Mouse (Mus musculus) gastrocnemius, adult 18-20 months (tissue): Measurements from ENCODE around the gene Prr5. TPM values are rescaled to one million over a fixed set of nuclear protein-coding genes. Genes with fewer than 3 reads are reported as not detected.
"Not testable (repeated sequence)": the region's sequence is repeated elsewhere in the genome, so short reads cannot be mapped to it uniquely, and the experiment has no call there.

Source experiments
- DNase-seq: peaks from one replicate; pipeline ENCODE4 v3.0.0; 2021; ENCODE audit warnings: low spot score
- total RNA-seq, 2 experiments: library from RNA; stranded (reverse); gene quantifications; 2 replicates each; pipeline ENCODE4 v1.2.3; 2021

The Prr5 gene
- total RNA-seq, 2 experiments from 2014 or later, result 2.4 to 3.2 TPM

DNA sequence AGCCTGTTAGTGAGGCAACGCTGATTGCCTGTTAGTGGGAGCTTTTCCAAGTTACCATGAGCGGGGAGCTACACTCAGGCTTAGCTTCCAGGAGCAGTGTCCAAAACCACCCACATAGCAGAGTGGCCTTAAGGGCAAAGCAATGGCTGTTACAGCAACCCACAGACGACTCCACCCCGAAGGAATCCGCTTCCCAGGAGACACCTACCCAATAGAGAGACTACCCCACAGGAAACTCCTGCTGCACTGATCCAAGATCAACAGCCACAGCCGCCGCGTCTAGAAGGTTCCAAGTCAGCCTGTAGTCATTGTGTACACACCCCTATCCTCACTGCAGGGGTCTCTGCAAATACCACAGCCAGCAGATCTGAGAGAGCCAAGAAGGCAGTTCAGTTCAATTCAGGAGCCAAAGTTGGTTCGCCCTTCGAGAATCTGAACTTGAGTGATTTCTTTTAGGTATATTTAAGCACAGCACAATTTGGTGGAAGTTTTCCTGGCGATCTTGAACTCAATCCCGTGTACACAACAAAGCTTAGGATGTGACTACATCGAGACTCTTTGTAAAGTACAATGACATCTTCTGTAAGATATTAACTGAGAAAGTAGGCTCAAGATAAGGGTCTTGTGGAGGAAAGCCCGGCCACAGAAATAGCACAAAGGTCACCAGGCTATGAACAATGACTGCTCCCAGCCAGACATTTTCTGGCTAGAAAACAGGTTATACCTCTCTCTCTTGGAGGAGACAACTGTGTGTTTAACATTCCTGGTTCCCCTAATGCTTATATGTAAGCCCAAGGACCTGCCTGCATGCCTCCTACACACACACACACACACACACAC, 43.4 kb downstream of the Prr5 start:
- no peak for DNase-seq

- DNase-seq, result peak; percentile 80
These were observed 45.3 kb downstream of the Prr5 start for GRCm38 (mm10) chr15:84714730-84715129.

- no peak for DNase-seq
These were observed 45.7 kb downstream of the Prr5 start for GRCm38 (mm10) chr15:84715132-84715531.

DNA sequence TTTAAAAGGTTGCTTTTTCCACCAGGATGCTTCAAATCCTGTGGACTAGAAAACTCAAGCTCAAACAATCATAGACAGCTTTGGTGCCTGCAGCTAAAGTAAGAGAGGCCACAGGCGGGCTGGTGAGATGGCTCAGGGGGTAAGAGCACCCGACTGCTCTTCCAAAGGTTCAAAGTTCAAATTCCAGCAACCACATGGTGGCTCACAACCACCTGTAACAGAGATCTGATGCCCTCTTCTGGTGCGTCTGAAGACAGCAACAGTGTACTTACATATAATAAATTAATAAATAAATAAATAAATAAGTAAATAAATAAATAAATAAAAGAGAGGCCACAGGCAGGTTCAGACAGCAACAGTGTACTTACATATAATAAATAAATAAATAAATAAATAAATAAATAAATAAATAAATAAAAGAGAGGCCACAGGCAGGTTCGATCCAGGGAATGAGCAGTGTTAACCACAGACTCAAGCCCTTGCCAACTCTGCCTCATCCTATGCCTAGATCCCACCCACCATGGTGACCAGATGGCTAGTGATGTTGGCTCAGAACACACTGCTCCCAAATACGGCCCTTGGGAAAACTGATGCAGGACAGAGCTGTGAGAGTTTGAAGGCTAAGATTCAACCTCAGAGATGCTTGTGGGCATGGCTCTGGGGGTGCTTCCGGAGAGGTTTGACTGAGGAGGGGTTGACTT, 48.3 kb downstream of the Prr5 start:
- not testable (repeated sequence) for DNase-seq

GRCm38 (mm10) chr15:84718785-84719184, 49.4 kb downstream of the Prr5 start:
- no peak for DNase-seq

GRCm38 (mm10) chr15:84719791-84720190, 50.4 kb downstream of the Prr5 start, which contains the start of gene Arhgap8:
Gene Arhgap8, plus strand, starts transcription at chr15:84720052.
- DNase-seq, result no peak

DNA sequence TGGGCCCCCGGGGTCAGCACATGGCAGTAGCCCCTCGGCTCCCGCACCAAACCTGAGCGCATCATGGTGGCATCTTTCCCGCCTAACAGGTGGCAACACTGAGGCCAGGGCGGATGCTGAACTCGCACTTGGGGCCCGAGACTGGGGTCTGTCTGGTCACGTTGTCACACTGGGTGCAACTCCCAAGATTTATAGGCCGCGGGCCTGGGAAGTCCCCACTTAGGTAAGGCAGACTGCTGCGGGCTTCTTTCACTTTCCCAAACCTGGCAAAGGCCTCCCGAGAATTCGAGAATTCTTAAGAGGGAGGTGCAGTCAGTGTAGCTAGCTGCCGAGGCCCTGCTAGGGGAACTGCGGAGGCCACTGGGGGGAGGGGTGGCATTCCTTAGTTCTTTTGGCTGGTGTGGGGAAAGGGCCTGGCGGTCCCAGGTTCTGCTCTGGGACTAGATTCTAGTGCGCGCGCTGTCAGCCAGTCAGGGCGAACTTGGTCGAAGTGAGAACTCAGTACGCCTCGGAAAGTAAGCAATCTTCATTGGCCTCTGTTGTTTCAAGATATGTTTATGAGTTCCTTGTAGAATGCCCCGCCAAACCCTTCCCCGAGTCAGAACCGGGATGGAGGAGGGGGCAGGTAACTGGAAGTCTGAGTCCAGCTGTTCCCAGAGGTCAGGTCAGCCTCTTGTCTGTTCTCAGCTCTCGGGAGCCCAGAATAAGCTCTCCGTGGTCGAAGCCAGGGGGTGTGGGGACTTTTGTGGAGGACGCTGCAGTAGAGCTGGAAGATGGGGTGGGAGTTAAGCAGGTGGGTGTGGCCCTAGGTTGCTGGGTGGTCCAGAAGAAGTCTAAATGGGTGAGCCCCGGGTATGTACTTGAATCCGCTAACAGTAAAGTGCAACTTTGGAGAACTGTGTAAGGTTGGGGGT, 51.1 kb downstream of the Prr5 start:
- no peak for DNase-seq

- not testable (repeated sequence) for DNase-seq
These were observed 54.2 kb downstream of the Prr5 start for GRCm38 (mm10) chr15:84723656-84724055.

DNA sequence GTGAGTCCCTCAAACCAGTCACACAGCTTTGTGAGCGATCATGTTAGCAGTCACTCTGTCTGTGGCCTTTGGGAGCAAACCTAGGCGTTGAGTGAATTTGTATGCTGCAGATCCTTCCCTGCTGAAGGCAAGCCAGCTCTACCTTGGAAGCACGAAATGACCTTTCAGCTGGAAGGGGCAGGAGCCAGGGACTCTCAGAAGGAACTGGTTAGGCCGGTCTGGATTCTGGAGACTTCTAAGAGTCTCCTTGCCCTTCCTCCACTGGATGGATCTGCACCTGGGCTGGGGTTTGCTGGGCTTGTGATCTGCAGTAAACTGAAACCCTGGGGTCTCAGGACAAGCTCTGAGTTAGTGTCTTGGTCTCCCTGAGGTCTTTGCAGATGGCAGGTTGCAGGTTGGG, 54.8 kb downstream of the Prr5 start:
- DNase-seq, result no peak

- no peak for DNase-seq
These were observed 60.3 kb downstream of the Prr5 start for GRCm38 (mm10) chr15:84729685-84730084.

GRCm38 (mm10) chr15:84730893-84731292, 61.5 kb downstream of the Prr5 start:
- DNase-seq, result no peak

DNA sequence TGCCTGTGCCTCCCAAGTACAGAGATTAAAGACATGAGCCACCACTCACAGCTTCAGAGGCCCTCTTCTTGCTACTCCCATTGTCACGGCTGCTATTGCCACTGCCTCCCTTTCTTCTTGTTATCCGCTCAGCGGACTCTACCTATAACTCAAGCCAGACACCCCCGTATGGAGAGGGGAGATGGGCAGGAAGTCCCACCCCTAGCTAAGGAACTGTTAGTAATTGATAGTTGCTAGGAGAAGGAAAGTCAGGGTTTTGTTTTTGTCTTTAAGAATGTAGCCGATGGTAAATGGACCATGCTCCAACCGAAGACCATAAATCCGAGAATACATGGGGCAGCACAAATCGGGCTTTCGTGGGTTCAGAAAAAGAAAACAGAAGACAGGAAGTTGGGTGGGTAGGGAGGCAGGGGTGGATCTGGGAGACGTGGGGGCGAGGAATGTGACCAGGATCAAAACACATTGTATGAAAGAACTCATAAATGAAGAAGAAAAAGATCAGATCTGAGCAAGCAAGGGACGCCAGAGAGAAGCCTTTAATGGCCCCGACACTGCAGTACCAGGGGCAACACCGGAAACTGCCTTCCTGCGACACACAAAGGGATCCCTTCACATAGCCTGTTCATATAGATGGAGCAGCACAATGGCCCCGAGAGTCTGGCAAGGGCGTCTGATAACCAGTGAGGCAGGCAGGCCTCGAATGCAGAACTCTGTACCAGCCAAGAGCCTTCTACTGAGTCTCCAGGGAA, 62.4 kb downstream of the Prr5 start:
- no peak for DNase-seq

- DNase-seq, result no peak
These were observed 63.0 kb downstream of the Prr5 start for GRCm38 (mm10) chr15:84732425-84732749.

- DNase-seq, result no peak
These were observed 67.0 kb downstream of the Prr5 start for GRCm38 (mm10) chr15:84736346-84736993.

DNA sequence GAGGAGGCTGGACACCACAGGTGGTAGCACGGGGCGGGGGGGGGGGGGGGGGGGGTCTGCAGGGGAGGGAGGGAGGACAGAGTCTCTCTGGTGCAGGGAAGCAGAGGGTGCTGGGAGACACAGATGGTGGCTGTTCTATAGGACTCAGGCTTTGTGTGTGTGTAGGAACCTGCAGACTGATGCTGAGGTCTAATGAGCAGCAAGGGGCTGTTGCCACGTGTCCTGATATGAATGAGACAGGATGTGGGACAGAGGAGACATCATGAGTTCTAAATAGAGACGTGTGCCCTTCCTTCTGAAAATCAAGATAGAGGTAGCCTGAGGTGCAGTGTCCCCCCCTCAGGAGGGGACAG, 67.5 kb downstream of the Prr5 start:
- DNase-seq, result no peak

- no peak for DNase-seq
These were observed 68.8 kb downstream of the Prr5 start for GRCm38 (mm10) chr15:84738246-84738645.

GRCm38 (mm10) chr15:84741573-84741972, 72.2 kb downstream of the Prr5 start:
- no peak for DNase-seq

DNA sequence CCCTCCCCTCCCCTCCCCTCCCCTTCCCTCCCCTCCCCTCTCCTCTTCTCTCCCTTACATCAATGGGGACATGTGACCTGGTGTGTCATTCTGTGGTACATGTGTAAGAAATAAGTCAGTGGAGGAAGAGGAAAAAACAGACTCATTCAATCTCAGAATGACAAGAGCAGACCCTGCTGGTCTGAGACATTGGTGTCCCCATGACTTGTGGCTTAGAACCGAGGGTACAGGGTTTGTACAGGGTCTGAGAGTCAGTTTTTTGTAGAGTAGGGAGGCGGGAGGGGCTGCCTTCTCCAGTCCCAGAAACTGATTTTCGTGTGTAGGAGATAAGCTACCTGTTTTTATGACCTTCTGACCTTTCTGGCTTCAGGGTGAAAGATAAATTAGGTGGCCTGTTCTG, 73.9 kb downstream of the Prr5 start:
- no peak for DNase-seq

GRCm38 (mm10) chr15:84744308-84744707, 74.9 kb downstream of the Prr5 start:
- DNase-seq, result no peak

- no peak for DNase-seq
These were observed 76.4 kb downstream of the Prr5 start for GRCm38 (mm10) chr15:84745831-84746230.
